Mouse (Mus musculus) intestine, postnatal 0 days (tissue): ENCODE measurements around the gene Birc7. TPM values are rescaled to one million over a fixed set of nuclear protein-coding genes. Genes with fewer than 3 reads are reported as not detected.

Source experiments
- ATAC-seq: fragments of 200-750 bp; cut with Nextera tagmentation; 2 replicates; pipeline ENCODE4 v1.8.0; 2017; ENCODE audit warnings: mild to moderate bottlenecking, moderate TSS enrichment, moderate library complexity
- H3K27ac ChIP-seq: fragments of 300-500 bp; sonication (generic); 2 replicates; pipeline ENCODE4 v1.5.1; 2014; ENCODE audit warnings: mild to moderate bottlenecking, low read depth, low read length, moderate library complexity
- H3K27me3 ChIP-seq: fragments of 300-500 bp; sonication (generic); replicated peaks from 2 replicates; pipeline ENCODE4 v1.6.1; 2014; ENCODE audit warnings: low read length, mixed read lengths; ENCODE audit not compliant: control insufficient read depth, insufficient read depth
- H3K36me3 ChIP-seq: fragments of 300-500 bp; sonication (generic); 2 replicates; pipeline ENCODE4 v1.6.1; 2014; ENCODE audit warnings: mild to moderate bottlenecking, moderate library complexity; ENCODE audit not compliant: control insufficient read depth, insufficient read depth
- H3K4me1 ChIP-seq: fragments of 300-500 bp; sonication (generic); replicated peaks from 2 replicates; pipeline ENCODE4 v1.6.1; 2014; ENCODE audit warnings: antibody characterized with exemption, low read length, mixed read lengths; ENCODE audit not compliant: control insufficient read depth, insufficient read depth
- H3K4me2 ChIP-seq: fragments of 300-500 bp; sonication (generic); replicated peaks from 2 replicates; pipeline ENCODE4 v1.6.1; 2014; ENCODE audit warnings: low read depth, mild to moderate bottlenecking, moderate library complexity
- H3K4me3 ChIP-seq: fragments of 300-500 bp; sonication (generic); 2 replicates; pipeline ENCODE4 v1.5.1; 2014; ENCODE audit warnings: low read depth, low read length
- H3K9ac ChIP-seq: fragments of 300-500 bp; sonication (generic); 2 replicates; pipeline ENCODE4 v1.6.1; 2014; ENCODE audit warnings: mild to moderate bottlenecking, low read depth, low read length
- H3K9me3 ChIP-seq: fragments of 300-500 bp; sonication (generic); 2 replicates; pipeline ENCODE4 v1.6.1; 2016; ENCODE audit warnings: mixed run types; ENCODE audit not compliant: control insufficient read depth
- CTCF ChIP-seq: sonication (generic); IDR thresholded peaks from 2 replicates; pipeline ENCODE4 v1.5.1; 2016; ENCODE audit warnings: low read depth, mild to moderate bottlenecking, control low read depth, antibody characterized with exemption, moderate library complexity
- WGBS: fragments of 180-500 bp; shearing (Covaris S2); extraction: QIAGEN DNeasy Blood & Tissue Kit; methylation state at CpG from one replicate; pipeline ENCODE4 v1.1.7; 2014; 5-methylcytosine and 5-hydroxymethylcytosine counted together
- polyA plus RNA-seq: library from polyadenylated mRNA; unstranded; fragments of >200 nt; fragmentation: Nextera tagmentation; extraction: Ambion mirVana; gene quantifications from 2 replicates; pipeline ENCODE4 v1.2.1, GENCODE M21; 2015

The Birc7 gene
- polyA plus RNA-seq, 1 experiment from 2014 or later: not detected

- TF ChIP-seq CTCF: no peak
- WGBS: under 1% methylated on average over 61 of the region's 61 CpGs
- Histone ChIP-seq H3K9me3 (no peaks in the 10 kb centered on the region), H3K27me3 (no peaks in the 10 kb centered on the region), H3K4me1 (0 out of 2 replicates have a peak, but pooled peaks cover 3% of the 10 kb centered on the region), H3K4me2 (peak overlapping the region; percentile 74), H3K9ac (peak overlapping the region; percentile 94), H3K4me3 (peak overlapping the region; percentile 81), H3K36me3 (peaks cover 14% of the 10 kb centered on the region), H3K27ac (peak overlapping the region; percentile 77)
- no peak for ATAC-seq
Observed at GRCm38 (mm10) chr2:180919913-180920809, 8.7 kb upstream of the Birc7 start.

GRCm38 (mm10) chr2:180920810-180921400 lies 7.9 kb upstream of the Birc7 start, which contains the start of gene Ythdf1:
TSS of gene Ythdf1 (minus strand) at chr2:180920949.
- peak; percentile 97 for ATAC-seq
- Histone ChIP-seq H3K9ac (peak within 1 kb of the TSS; percentile 94), H3K4me1 (0 out of 2 replicates have a peak, but pooled peaks cover 3% of the 10 kb centered on the region), H3K27ac (peak within 1 kb of the TSS; percentile 77), H3K4me3 (peak within 1 kb of the TSS; percentile 81), H3K27me3 (no peaks in the 10 kb centered on the region), H3K36me3 (peaks cover 14% of the 10 kb centered on the region), H3K9me3 (no peaks in the 10 kb centered on the region), H3K4me2 (peak within 1 kb of the TSS; percentile 74)
- no peak for TF ChIP-seq CTCF
- WGBS: under 1% methylated on average over 43 of the region's 56 CpGs

- 0 out of 2 replicates have a peak, but pooled peaks cover 3% of the 10 kb centered on the region for H3K4me1 ChIP-seq
- H3K4me3 ChIP-seq: no peak overlapping the region
- H3K27ac ChIP-seq: no peak overlapping the region
- no peak overlapping the region for H3K4me2 ChIP-seq
- 89% methylated on average over 6 of the region's 6 CpGs for WGBS
- TF ChIP-seq CTCF: no peak
- H3K27me3 ChIP-seq: no peaks in the 10 kb centered on the region
- H3K9ac ChIP-seq: no peak overlapping the region
- no peak for ATAC-seq
- H3K36me3 ChIP-seq: peaks cover 11% of the 10 kb centered on the region
- H3K9me3 ChIP-seq: no peaks in the 10 kb centered on the region
Observed at GRCm38 (mm10) chr2:180922739-180923138, 6.1 kb upstream of the Birc7 start.

GRCm38 (mm10) chr2:180925176-180925575 lies 3.6 kb upstream of the Birc7 start:
- no peak for ATAC-seq
- no peaks in the 10 kb centered on the region for H3K9me3 ChIP-seq
- no peak overlapping the region for H3K27ac ChIP-seq
- H3K9ac ChIP-seq: no peak overlapping the region
- whole genome bisulfite sequencing: 1% methylated on average over 4 of the region's 4 CpGs
- H3K36me3 ChIP-seq: no peaks in the 10 kb centered on the region
- H3K4me2 ChIP-seq: no peak overlapping the region
- H3K4me3 ChIP-seq: no peak overlapping the region
- 0 out of 2 replicates have a peak, but pooled peaks cover 3% of the 10 kb centered on the region for H3K4me1 ChIP-seq
- TF ChIP-seq CTCF: peak; percentile 95
- no peaks in the 10 kb centered on the region for H3K27me3 ChIP-seq

GRCm38 (mm10) chr2:180932418-180932817 lies 3.6 kb downstream of the Birc7 start:
- Histone ChIP-seq H3K4me3 (no peak overlapping the region), H3K27me3 (no peaks in the 10 kb centered on the region), H3K9ac (no peak overlapping the region), H3K4me1 (no peaks in the 10 kb centered on the region), H3K9me3 (no peaks in the 10 kb centered on the region), H3K4me2 (no peak overlapping the region), H3K36me3 (no peaks in the 10 kb centered on the region), H3K27ac (no peak overlapping the region)
- ATAC-seq: no peak
- TF ChIP-seq CTCF: no peak
- WGBS: 75% methylated on average over 1 of the region's 1 CpGs

- TF ChIP-seq CTCF: no peak
- Histone ChIP-seq H3K36me3 (no peaks in the 10 kb centered on the region), H3K4me1 (no peaks in the 10 kb centered on the region), H3K4me3 (no peak overlapping the region), H3K27ac (no peak overlapping the region), H3K9me3 (no peaks in the 10 kb centered on the region), H3K27me3 (no peaks in the 10 kb centered on the region), H3K9ac (no peak overlapping the region), H3K4me2 (no peak overlapping the region)
- ATAC-seq: no peak
Observed at GRCm38 (mm10) chr2:180940187-180940586, 11.4 kb downstream of the Birc7 start.
